Mouse (Mus musculus) gastrocnemius, postnatal 36 days (tissue): ENCODE results near the gene Zfp958. TPM values are rescaled to one million over a fixed set of nuclear protein-coding genes. Genes with fewer than 3 reads are reported as not detected.

Experiments
- DNase-seq, 2 experiments: peaks; one replicate each; pipeline ENCODE4 v3.0.0; 2022
- intact Hi-C: fragments of 180-260 bp; cut with DNase I; formaldehyde crosslinking; loops from one replicate; pipeline ENCODE4 v1.15.1; 2025
- total RNA-seq, 2 experiments: library from RNA; stranded (reverse); gene quantifications; 2 replicates each; pipeline ENCODE4 v1.2.3; 2021

The Zfp958 gene
- total RNA-seq, 2 experiments from 2014 or later: 6.9 to 9.4 TPM

GRCm38 (mm10) chr8:4679796-4680195 lies 66.8 kb downstream of the Zfp958 start:
- DNase-seq: no peak
- intact Hi-C loops: loop anchor here (5.0 kb wide), 2 partner anchors 67 to 98 kb away; partner anchors contain the start of genes Shcbp1 and Zfp958

Other genes starting within 250 kb of the Zfp958 start
- 1 to 10 TPM; 3.1 to 5.1 TPM for gene Cers4, start 120.1 kb upstream of the Zfp958 start, total RNA-seq
- gene Shcbp1, start 166.4 kb downstream of the Zfp958 start, total RNA-seq: under 1 TPM; 0.32 to 0.59 TPM